Mouse (Mus musculus) yolk sac, embryonic 10.5 days (tissue): Measurements from ENCODE around the gene Tob2.
A peak's percentile ranks its signal among the peaks of the same experiment; 100 is the strongest.

Experiments
- DNase-seq: peaks from one replicate; pipeline ENCODE4 v3.0.0-alpha.2; 2017; ENCODE audit warnings: low spot score

Gene Tob2

GRCm38 (mm10) chr15:81810671-81811598 is 47.7 kb downstream of the Tob2 start:
- DNase-seq: peak; percentile 99

GRCm38 (mm10) chr15:81810150-81810549 is 48.4 kb downstream of the Tob2 start:
- peak; percentile 77 for DNase-seq

- no peak for DNase-seq
Observed at GRCm38 (mm10) chr15:81809550-81809949, 49.0 kb downstream of the Tob2 start.

- no peak for DNase-seq
Observed at GRCm38 (mm10) chr15:81808799-81809198, 49.8 kb downstream of the Tob2 start.

GRCm38 (mm10) chr15:81806621-81807404 is 51.8 kb downstream of the Tob2 start:
- no peak for DNase-seq

GRCm38 (mm10) chr15:81805624-81806023 is 53.0 kb downstream of the Tob2 start:
- no peak for DNase-seq

GRCm38 (mm10) chr15:81804883-81805282 is 53.7 kb downstream of the Tob2 start:
- DNase-seq: no peak

- no peak for DNase-seq
Observed at GRCm38 (mm10) chr15:81804172-81804571, 54.4 kb downstream of the Tob2 start.

GRCm38 (mm10) chr15:81803425-81803951 is 55.1 kb downstream of the Tob2 start:
- DNase-seq: no peak

- no peak for DNase-seq
Observed at GRCm38 (mm10) chr15:81802941-81803351, 55.6 kb downstream of the Tob2 start.

- DNase-seq: peak; percentile 83
Observed at GRCm38 (mm10) chr15:81802001-81802890, 56.4 kb downstream of the Tob2 start, which contains the start of gene Tef. TSS of gene Tef (plus strand) at chr15:81802421.

GRCm38 (mm10) chr15:81800391-81800790 is 58.2 kb downstream of the Tob2 start:
- no peak for DNase-seq

GRCm38 (mm10) chr15:81798421-81798820 is 60.2 kb downstream of the Tob2 start:
- no peak for DNase-seq
